8 mouse cellular contexts compared by ENCODE assay signal in genomic region chr4:133479458-133480184, GRCm38 (mm10). TPM values are rescaled to one million over a fixed set of nuclear protein-coding genes. Genes with fewer than 3 reads are reported as not detected.
DNase-seq lines count a peak whose midpoint lies in the region; ATAC-seq lines count a peak whose summit lies in the region.

Tent5b (plus strand) TSS chr4:133480132.

- H3K9ac ChIP-seq in heart, embryonic 13.5 days: peak within 1 kb of the TSS; percentile 74
- H3K9ac ChIP-seq in liver, embryonic 12.5 days: peak within 1 kb of the TSS; percentile 47; the same call in 1 of the 2 replicates
- H3K9ac ChIP-seq in stomach, embryonic 16.5 days (ENCODE audit: low read length): peak within 1 kb of the TSS; percentile 70

- H3K4me1 ChIP-seq in heart, embryonic 13.5 days: peaks cover 31% of the 10 kb centered on the region
- peaks cover 18% of the 10 kb centered on the region for H3K4me1 ChIP-seq in liver, embryonic 12.5 days
- H3K4me1 ChIP-seq in stomach, embryonic 16.5 days (ENCODE audit: control insufficient read depth, insufficient read depth, low read length): peaks cover 21% of the 10 kb centered on the region

- H3K4me3 ChIP-seq in heart, embryonic 13.5 days: peak within 1 kb of the TSS; percentile 59
- H3K4me3 ChIP-seq in liver, embryonic 12.5 days: peak within 1 kb of the TSS; percentile 55
- peak within 1 kb of the TSS; percentile 54 for H3K4me3 ChIP-seq in stomach, embryonic 16.5 days (replicated peaks; ENCODE audit: low read length)

- peak; percentile 95 for ATAC-seq in erythroid progenitor cell, adult 5-6 weeks (replicated peaks; ENCODE audit: low FRiP score, poor library complexity, severe bottlenecking)
- ATAC-seq in heart, embryonic 13.5 days (ENCODE audit: extremely low read depth, insufficient number of reproducible peaks, low FRiP score, low TSS enrichment): peak; percentile 95
- ATAC-seq in liver, embryonic 12.5 days: peak; percentile 98
- ATAC-seq in stomach, embryonic 16.5 days (ENCODE audit: insufficient read depth, low FRiP score): peak; percentile 98

- no peak within 1 kb of the TSS for H3K27ac ChIP-seq in heart, embryonic 13.5 days (replicated peaks)
- H3K27ac ChIP-seq in liver, embryonic 12.5 days: no peak within 1 kb of the TSS
- no peak within 1 kb of the TSS for H3K27ac ChIP-seq in stomach, embryonic 16.5 days (ENCODE audit: low read length)

- no peaks in the 10 kb centered on the region for H3K36me3 ChIP-seq in heart, embryonic 13.5 days
- H3K36me3 ChIP-seq in liver, embryonic 12.5 days: no peaks in the 10 kb centered on the region
- H3K36me3 ChIP-seq in stomach, embryonic 16.5 days (ENCODE audit: control insufficient read depth, insufficient read depth, low read length): no peaks in the 10 kb centered on the region

- peaks cover 82% of the 10 kb centered on the region for H3K27me3 ChIP-seq in heart, embryonic 13.5 days (replicated peaks)
- H3K27me3 ChIP-seq in liver, embryonic 12.5 days (replicated peaks): peaks cover 96% of the 10 kb centered on the region
- H3K27me3 ChIP-seq in stomach, embryonic 16.5 days (ENCODE audit: control insufficient read depth, insufficient read depth, low read length): peaks cover 10% of the 10 kb centered on the region

- 4% methylated on average over 29 of the region's 29 CpGs for WGBS in heart, embryonic 13.5 days
- 4% methylated on average over 29 of the region's 29 CpGs for WGBS in liver, embryonic 12.5 days (ENCODE audit: insufficient replicate concordance)
- WGBS in stomach, embryonic 16.5 days: 3% methylated on average over 29 of the region's 29 CpGs

- H3K4me2 ChIP-seq in heart, embryonic 13.5 days: peak within 1 kb of the TSS; percentile 79
- peak within 1 kb of the TSS; percentile 79 for H3K4me2 ChIP-seq in liver, embryonic 12.5 days
- peak within 1 kb of the TSS; percentile 68 for H3K4me2 ChIP-seq in stomach, embryonic 16.5 days (ENCODE audit: low read depth, low read length)

- no peaks in the 10 kb centered on the region for H3K9me3 ChIP-seq in heart, embryonic 13.5 days
- no peaks in the 10 kb centered on the region for H3K9me3 ChIP-seq in liver, embryonic 12.5 days (replicated peaks)
- no peaks in the 10 kb centered on the region for H3K9me3 ChIP-seq in stomach, embryonic 16.5 days (replicated peaks; ENCODE audit: control insufficient read depth, low read length)

- peak; percentile 91 for DNase-seq in CD4-positive helper T cell, adult 2 months (ENCODE audit: low read depth, low spot score)
- DNase-seq in brain, embryonic 18.5 days (ENCODE audit: low read depth, low spot score): peak; percentile 89
- peak; percentile 100 for DNase-seq in kidney, postnatal 10 days
- DNase-seq in neural tube, embryonic 10.5 days (ENCODE audit: extremely low spot score, low spot score): peak; percentile 99

RNA-seq across cellular contexts. Expression of gene Tent5b, which starts in this region (rescaled TPM):
- not detected in 2 replicates for total RNA-seq in erythroid progenitor cell, adult 5-6 weeks (2015; ENCODE audit: low replicate concordance)
- total RNA-seq in erythroid progenitor cell, adult 5-6 weeks (2017; ENCODE audit: low replicate concordance): not detected in 2 replicates
- polyA plus RNA-seq in heart, embryonic 13.5 days (2015; fragmentation: Nextera tagmentation; extraction: Ambion mirVana): 0.36 and 0.69 TPM in 2 replicates
- 0.06 TPM in 1 of 2 replicates, not detected in the other for polyA plus RNA-seq in liver, embryonic 12.5 days (2016; fragmentation: Nextera tagmentation; extraction: Ambion mirVana)
- 7.9 and 12.6 TPM in 2 replicates for polyA plus RNA-seq in stomach, embryonic 16.5 days (2015; fragmentation: Nextera tagmentation; extraction: Ambion mirVana)

Comparison
In these comparisons a context has a peak if more than half of its experiments do, and no peak if none do; other contexts are left out.
1. Peak in ATAC-seq in erythroid progenitor cell, adult 5-6 weeks; RNA of the gene not detected or under 1 TPM.
2. Peak in ATAC-seq, H3K4me3 ChIP-seq, H3K9ac ChIP-seq and H3K4me2 ChIP-seq in heart, embryonic 13.5 days; RNA of the gene not detected or under 1 TPM.
3. Peak in ATAC-seq, H3K4me3 ChIP-seq, H3K9ac ChIP-seq and H3K4me2 ChIP-seq in liver, embryonic 12.5 days; RNA of the gene not detected or under 1 TPM.